Mouse (Mus musculus) liver, embryonic 14.5 days (tissue): Measurements from ENCODE around the gene Dhrs3.

Experiments
- CTCF ChIP-seq: IDR thresholded peaks from 2 replicates; pipeline ENCODE4 v1.5.1; 2016; ENCODE audit warnings: antibody characterized with exemption, low read depth, control low read depth
- EP300 ChIP-seq: IDR thresholded peaks from 2 replicates; pipeline ENCODE4 v1.6.1; 2016; ENCODE audit warnings: antibody characterized with exemption, low read depth

- no peak for TF ChIP-seq EP300
- no peak for TF ChIP-seq CTCF
Observed at GRCm38 (mm10) chr4:144968371-144968770, 75.7 kb downstream of the Dhrs3 start.
